Mouse (Mus musculus): ENCODE results near the gene Kif21b. TPM values are rescaled to one million over a fixed set of nuclear protein-coding genes. Genes with fewer than 3 reads are reported as not detected.
A peak's percentile ranks its signal among the peaks of the same experiment; 100 is the strongest.

Gene Kif21b
- polyA plus RNA-seq, 1 experiment from 2014 or later = 39.1 TPM

- peak overlapping the region; percentile 20; the same call in 1 of the 2 replicates for H3K4me2 ChIP-seq (replicated peaks)
- H3K4me3 ChIP-seq = no peak overlapping the region
- H3K27me3 ChIP-seq = no peaks in the 10 kb centered on the region
- peaks cover 15% of the 10 kb centered on the region for H3K36me3 ChIP-seq
- no peak for ATAC-seq (ENCODE audit: low FRiP score)
- H3K27ac ChIP-seq = peak overlapping the region; percentile 72; the same call in 1 of the 2 replicates
- 85% methylated on average over 11 of the region's 11 CpGs for WGBS
- H3K9ac ChIP-seq = peak overlapping the region; percentile 13; the same call in 1 of the 2 replicates
- H3K9me3 ChIP-seq (replicated peaks) = no peaks in the 10 kb centered on the region
- peaks cover 82% of the 10 kb centered on the region for H3K4me1 ChIP-seq
Measured at GRCm38 (mm10) chr1:136141176-136141950, 10.2 kb downstream of the Kif21b start.

DNA sequence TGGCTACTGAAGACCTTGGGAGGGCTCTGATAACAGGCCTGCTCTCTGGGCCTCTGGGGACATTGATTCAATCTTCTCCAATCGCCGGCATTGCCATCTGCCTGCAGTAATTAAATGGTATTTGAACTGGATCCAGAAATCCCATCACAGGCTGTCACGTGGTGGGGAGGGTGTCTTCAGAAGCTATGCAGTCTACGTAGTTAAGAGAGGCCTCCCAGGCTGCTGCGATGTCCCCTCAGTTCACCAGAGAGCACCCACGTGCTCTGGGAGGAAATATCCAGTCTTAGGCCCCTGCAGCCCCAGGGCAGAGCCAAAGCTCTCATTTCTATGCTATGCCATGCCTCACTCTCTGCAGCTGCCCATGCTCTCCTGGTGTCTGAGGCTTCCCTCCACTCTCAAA lies 11.1 kb downstream of the Kif21b start:
- Histone ChIP-seq H3K27ac (peak overlapping the region; percentile 72), H3K4me3 (no peak overlapping the region), H3K9ac (no peak overlapping the region), H3K4me1 (peaks cover 73% of the 10 kb centered on the region), H3K27me3 (no peaks in the 10 kb centered on the region), H3K36me3 (peaks cover 23% of the 10 kb centered on the region), H3K9me3 (replicated peaks) (no peaks in the 10 kb centered on the region), H3K4me2 (replicated peaks) (peak overlapping the region; percentile 20)
- peak; percentile 59 for ATAC-seq (ENCODE audit: low FRiP score)
- WGBS = 29% methylated on average over 6 of the region's 6 CpGs

DNA sequence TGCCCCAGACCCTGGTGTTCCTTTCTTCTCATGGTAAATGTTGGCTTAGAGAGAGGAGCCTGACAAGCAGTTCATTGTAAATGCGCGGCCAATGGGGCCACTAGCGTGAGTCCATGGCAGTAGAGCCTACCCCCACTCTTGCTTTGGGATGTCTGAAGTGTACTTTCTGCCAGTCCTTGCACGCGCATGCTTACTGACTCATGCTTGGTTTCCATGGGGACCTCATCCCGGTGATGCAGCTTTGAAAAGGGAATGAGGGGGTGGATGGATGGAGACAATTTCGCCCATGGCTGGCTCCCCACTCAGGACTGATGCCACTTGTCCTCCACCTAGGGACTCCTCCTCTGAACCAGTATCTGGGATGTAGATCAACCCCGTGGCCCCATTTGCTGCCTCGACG lies 12.3 kb downstream of the Kif21b start:
- WGBS = 60% methylated on average over 10 of the region's 10 CpGs
- no peak overlapping the region for H3K4me3 ChIP-seq
- H3K4me1 ChIP-seq = peaks cover 61% of the 10 kb centered on the region
- no peak overlapping the region for H3K27ac ChIP-seq
- H3K36me3 ChIP-seq = peaks cover 35% of the 10 kb centered on the region
- no peak overlapping the region for H3K4me2 ChIP-seq (replicated peaks)
- no peak overlapping the region for H3K9ac ChIP-seq
- no peaks in the 10 kb centered on the region for H3K27me3 ChIP-seq
- ATAC-seq (ENCODE audit: low FRiP score) = no peak
- no peaks in the 10 kb centered on the region for H3K9me3 ChIP-seq (replicated peaks)

GRCm38 (mm10) chr1:136149702-136150101 lies 18.5 kb downstream of the Kif21b start:
- Histone ChIP-seq H3K27me3 (no peaks in the 10 kb centered on the region), H3K36me3 (peaks cover 93% of the 10 kb centered on the region), H3K4me3 (no peak overlapping the region)

GRCm38 (mm10) chr1:136151371-136151770 lies 20.2 kb downstream of the Kif21b start:
- H3K27me3 ChIP-seq = no peaks in the 10 kb centered on the region
- no peak overlapping the region for H3K4me3 ChIP-seq
- no peaks in the 10 kb centered on the region for H3K4me1 ChIP-seq
- H3K9ac ChIP-seq = no peak overlapping the region
- WGBS = 94% methylated on average over 8 of the region's 8 CpGs
- H3K4me2 ChIP-seq (replicated peaks) = no peak overlapping the region
- no peaks in the 10 kb centered on the region for H3K9me3 ChIP-seq (replicated peaks)
- no peak overlapping the region for H3K27ac ChIP-seq
- H3K36me3 ChIP-seq = peaks cover 98% of the 10 kb centered on the region
- no peak for ATAC-seq (ENCODE audit: low FRiP score)

More at GRCm38 (mm10) chr1:136149702-136150101, 18.5 kb downstream of the Kif21b start:
- no peak overlapping the region for H3K27ac ChIP-seq
- no peak for ATAC-seq (ENCODE audit: low FRiP score)
- H3K9me3 ChIP-seq (replicated peaks) = no peaks in the 10 kb centered on the region
- no peak overlapping the region for H3K9ac ChIP-seq
- WGBS = 84% methylated on average over 9 of the region's 9 CpGs
- H3K4me1 ChIP-seq = 0 out of 2 replicates have a peak, but pooled peaks cover 1% of the 10 kb centered on the region
- no peak overlapping the region for H3K4me2 ChIP-seq (replicated peaks)

DNA sequence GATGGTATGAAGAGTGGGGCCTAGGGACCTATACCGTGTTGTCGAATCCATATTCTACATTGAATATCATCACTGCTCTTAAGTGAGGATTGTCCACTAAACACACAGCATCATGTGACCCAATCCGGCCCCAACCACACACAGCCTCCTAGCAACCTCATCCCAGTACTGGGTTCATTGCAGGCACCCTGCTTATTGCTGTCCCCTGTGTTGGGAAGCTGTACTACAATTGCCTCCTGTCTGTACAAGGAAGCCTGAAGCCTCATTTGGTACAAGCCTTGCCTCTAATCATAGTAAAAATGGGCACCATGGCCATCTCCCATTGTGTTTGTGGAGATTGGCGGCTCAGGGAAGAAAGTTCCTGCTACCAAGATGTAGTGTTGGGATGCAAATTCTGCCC lies 25.1 kb downstream of the Kif21b start:
- Histone ChIP-seq H3K4me2 (replicated peaks) (no peak overlapping the region), H3K4me1 (no peaks in the 10 kb centered on the region), H3K4me3 (no peak overlapping the region), H3K27me3 (no peaks in the 10 kb centered on the region), H3K9me3 (replicated peaks) (no peaks in the 10 kb centered on the region), H3K27ac (no peak overlapping the region), H3K9ac (no peak overlapping the region), H3K36me3 (peaks cover 95% of the 10 kb centered on the region)
- WGBS = 96% methylated on average over 4 of the region's 4 CpGs
- no peak for ATAC-seq (ENCODE audit: low FRiP score)

GRCm38 (mm10) chr1:136156951-136157350 lies 25.8 kb downstream of the Kif21b start:
- H3K36me3 ChIP-seq = peaks cover 96% of the 10 kb centered on the region
- ATAC-seq (ENCODE audit: low FRiP score) = no peak

DNA sequence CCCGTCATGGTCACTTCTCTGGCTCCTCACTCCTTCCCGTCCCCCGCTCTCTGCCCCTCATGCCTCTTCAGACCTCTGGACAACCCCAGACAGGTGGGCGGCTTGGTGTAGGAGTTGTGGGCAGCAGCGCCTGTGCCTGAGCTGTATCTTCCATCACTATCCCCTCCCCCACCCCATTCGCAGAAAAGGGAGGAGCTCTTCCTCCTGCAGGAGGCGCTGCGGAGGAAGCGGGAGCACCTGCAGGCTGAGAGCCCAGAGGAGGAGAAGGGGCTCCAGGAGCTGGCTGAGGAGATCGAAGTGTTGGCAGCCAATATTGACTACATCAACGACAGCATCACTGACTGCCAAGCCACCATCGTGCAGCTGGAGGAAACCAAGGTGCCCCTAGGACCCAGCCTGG lies 28.6 kb downstream of the Kif21b start:
- Histone ChIP-seq H3K27me3 (no peaks in the 10 kb centered on the region), H3K9ac (no peak overlapping the region), H3K27ac (no peak overlapping the region), H3K4me1 (no peaks in the 10 kb centered on the region), H3K36me3 (peaks cover 96% of the 10 kb centered on the region), H3K4me2 (replicated peaks) (no peak overlapping the region), H3K4me3 (no peak overlapping the region), H3K9me3 (replicated peaks) (no peaks in the 10 kb centered on the region)
- WGBS = 40% methylated on average over 12 of the region's 12 CpGs
- no peak for ATAC-seq (ENCODE audit: low FRiP score)

More at GRCm38 (mm10) chr1:136156951-136157350, 25.8 kb downstream of the Kif21b start:
- H3K4me2 ChIP-seq (replicated peaks) = no peak overlapping the region
- H3K4me3 ChIP-seq = no peak overlapping the region
- H3K9me3 ChIP-seq (replicated peaks) = no peaks in the 10 kb centered on the region
- no peaks in the 10 kb centered on the region for H3K4me1 ChIP-seq
- 90% methylated on average over 4 of the region's 4 CpGs for WGBS
- H3K9ac ChIP-seq = no peak overlapping the region
- H3K27ac ChIP-seq = no peak overlapping the region
- no peaks in the 10 kb centered on the region for H3K27me3 ChIP-seq

DNA sequence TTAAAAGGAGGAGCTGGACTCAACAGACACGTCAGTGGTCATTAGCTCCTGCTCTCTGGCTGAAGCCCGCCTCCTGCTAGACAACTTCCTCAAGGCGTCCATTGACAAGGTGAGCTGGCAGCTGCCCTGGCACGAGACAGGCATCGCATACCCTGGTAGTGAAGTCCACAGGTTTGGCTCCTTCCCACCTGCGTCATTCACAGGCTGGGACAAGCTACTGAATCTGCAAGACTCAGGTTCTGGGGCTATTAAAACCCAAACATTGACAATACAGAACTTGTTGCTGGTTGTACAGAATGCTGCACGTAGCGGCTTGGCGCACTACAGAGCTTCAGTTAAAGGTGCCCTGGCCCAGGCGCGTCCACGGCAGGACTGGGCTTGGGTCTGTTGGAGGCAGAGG lies 29.1 kb downstream of the Kif21b start:
- WGBS = 88% methylated on average over 12 of the region's 12 CpGs
- Histone ChIP-seq H3K27ac (no peak overlapping the region), H3K9me3 (replicated peaks) (no peaks in the 10 kb centered on the region), H3K36me3 (peaks cover 96% of the 10 kb centered on the region), H3K4me2 (replicated peaks) (no peak overlapping the region), H3K9ac (no peak overlapping the region), H3K4me1 (peaks cover 1% of the 10 kb centered on the region), H3K4me3 (no peak overlapping the region), H3K27me3 (no peaks in the 10 kb centered on the region)
- ATAC-seq (ENCODE audit: low FRiP score) = no peak

- Histone ChIP-seq H3K4me3 (no peak overlapping the region), H3K27me3 (no peaks in the 10 kb centered on the region), H3K4me2 (replicated peaks) (no peak overlapping the region), H3K4me1 (peaks cover 6% of the 10 kb centered on the region), H3K9ac (no peak overlapping the region), H3K9me3 (replicated peaks) (no peaks in the 10 kb centered on the region), H3K36me3 (peaks cover 96% of the 10 kb centered on the region), H3K27ac (no peak overlapping the region)
- ATAC-seq (ENCODE audit: low FRiP score) = no peak
- 95% methylated on average over 6 of the region's 6 CpGs for WGBS
Measured at GRCm38 (mm10) chr1:136160930-136161329, 29.7 kb downstream of the Kif21b start.

- Histone ChIP-seq H3K4me3 (no peak overlapping the region), H3K27me3 (no peaks in the 10 kb centered on the region), H3K27ac (no peak overlapping the region), H3K36me3 (peaks cover 96% of the 10 kb centered on the region), H3K4me2 (replicated peaks) (no peak overlapping the region), H3K4me1 (peaks cover 6% of the 10 kb centered on the region), H3K9me3 (replicated peaks) (no peaks in the 10 kb centered on the region), H3K9ac (no peak overlapping the region)
- no peak for ATAC-seq (ENCODE audit: low FRiP score)
- 92% methylated on average over 7 of the region's 7 CpGs for WGBS
Measured at GRCm38 (mm10) chr1:136161333-136161921, 30.2 kb downstream of the Kif21b start.

DNA sequence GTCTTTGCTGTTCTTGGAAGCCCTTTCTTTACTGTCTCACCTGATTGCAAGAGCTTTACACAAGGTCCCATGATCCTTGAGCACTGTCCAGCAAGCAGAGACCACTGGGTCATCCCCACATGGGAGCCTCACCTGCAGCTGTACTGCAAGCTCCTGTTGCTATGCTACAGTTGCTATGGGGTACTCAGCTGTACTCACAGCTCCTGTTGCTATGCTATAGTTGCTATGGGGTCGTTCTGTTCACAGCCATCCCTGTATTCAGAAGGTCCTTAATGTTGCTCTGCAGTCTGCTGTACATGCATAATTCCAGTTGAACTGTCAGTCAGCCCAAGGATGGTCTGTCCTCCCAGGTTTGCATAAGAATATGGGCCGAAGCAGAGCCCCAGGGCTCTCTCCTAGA lies 34.2 kb downstream of the Kif21b start:
- peaks cover 95% of the 10 kb centered on the region for H3K36me3 ChIP-seq
- WGBS = 34% methylated on average over 2 of the region's 2 CpGs
- ATAC-seq (ENCODE audit: low FRiP score) = peak; percentile 21; the same call in 1 of the 2 replicates
- H3K4me2 ChIP-seq (replicated peaks) = no peak overlapping the region
- H3K4me1 ChIP-seq = peaks cover 6% of the 10 kb centered on the region
- H3K27me3 ChIP-seq = no peaks in the 10 kb centered on the region
- H3K27ac ChIP-seq = no peak overlapping the region
- no peak overlapping the region for H3K9ac ChIP-seq
- H3K9me3 ChIP-seq (replicated peaks) = no peaks in the 10 kb centered on the region
- no peak overlapping the region for H3K4me3 ChIP-seq

Data from hindbrain, embryonic 12.5 days (tissue).